Mouse (Mus musculus) MEL (cell line): ENCODE data around the gene Csdc2. TPM values are rescaled to one million over a fixed set of nuclear protein-coding genes. Genes with fewer than 3 reads are reported as not detected.
A peak's percentile ranks its signal among the peaks of the same experiment; 100 is the strongest.

ENCODE experiments used
- DNase-seq: peaks from one replicate; pipeline ENCODE4 v3.0.0; 2011; ENCODE audit warnings: low read depth, low spot score
- H3K27ac ChIP-seq: 2 replicates; pipeline ENCODE4 v1.5.1; 2012; ENCODE audit warnings: low read depth, mild to moderate bottlenecking, control low read depth, low read length, moderate library complexity; ENCODE audit not compliant: control insufficient read depth
- H3K27me3 ChIP-seq, 2 experiments: fragments of 150-350 bp in 1 of 2; sonication (generic) in 1 of 2; 2 replicates each; pipeline ENCODE4 v1.6.1; 2012; ENCODE audit warnings: low read length in 2 of 2, mild to moderate bottlenecking in 2 of 2, improper control_type of control experiment in 1 of 2, moderate library complexity in 1 of 2; ENCODE audit not compliant: insufficient read depth in 2 of 2, control insufficient read depth in 1 of 2
- H3K36me3 ChIP-seq, 2 experiments: 2 replicates each; pipeline ENCODE4 v1.6.1; 2012 to 2014; ENCODE audit warnings: low read length in 2 of 2, improper control_type of control experiment in 1 of 2, inconsistent platforms in 1 of 2, mild to moderate bottlenecking in 1 of 2; ENCODE audit not compliant: insufficient read depth in 2 of 2, control insufficient read depth in 1 of 2
- H3K4me1 ChIP-seq, 2 experiments: fragments of 150-350 bp in 1 of 2; sonication (generic) in 1 of 2; 2 replicates each; pipeline ENCODE4 v1.6.1; 2012; ENCODE audit warnings: low read length in 2 of 2, improper control_type of control experiment in 1 of 2, mild to moderate bottlenecking in 1 of 2; ENCODE audit not compliant: insufficient read depth in 2 of 2, control insufficient read depth in 1 of 2
- H3K4me3 ChIP-seq, 2 experiments: fragments of 150-350 bp in 1 of 2; sonication (generic) in 1 of 2; 2 replicates each; pipeline ENCODE4 v1.5.1; 2012; ENCODE audit warnings: low read depth in 2 of 2, low read length in 2 of 2, mild to moderate bottlenecking in 2 of 2, moderate library complexity in 2 of 2, control low read depth in 1 of 2, improper control_type of control experiment in 1 of 2; ENCODE audit not compliant: control insufficient read depth in 1 of 2, insufficient read depth in 1 of 2
- H3K79me2 ChIP-seq: 2 replicates; pipeline ENCODE4 v1.6.1; 2012; ENCODE audit warnings: mild to moderate bottlenecking, low read length, moderate library complexity; ENCODE audit not compliant: control insufficient read depth, poor library complexity, insufficient read depth
- H3K9ac ChIP-seq: 2 replicates; pipeline ENCODE4 v1.6.1; 2012; ENCODE audit warnings: low read depth, mild to moderate bottlenecking, control low read depth, low read length, moderate library complexity; ENCODE audit not compliant: control insufficient read depth, poor library complexity, severe bottlenecking
- H3K9me3 ChIP-seq: fragments of 150-350 bp; sonication (generic); replicated peaks from 2 replicates; pipeline ENCODE4 v1.6.1; 2012; ENCODE audit warnings: mild to moderate bottlenecking, low read length, improper control_type of control experiment, moderate library complexity; ENCODE audit not compliant: insufficient read depth
- BHLHE40 ChIP-seq: IDR thresholded peaks from 2 replicates; pipeline ENCODE4 v1.6.1; 2012; ENCODE audit warnings: low read depth, mild to moderate bottlenecking, inconsistent platforms, low read length, improper control_type of control experiment, borderline replicate concordance
- CTCF ChIP-seq, 3 experiments: IDR thresholded peaks in 2 of 3; conservative IDR thresholded peaks in 1 of 3; 2 replicates each; pipeline ENCODE4 v1.5.1; 2011 to 2012; ENCODE audit warnings: low read length in 3 of 3, low read depth in 2 of 3, mild to moderate bottlenecking in 2 of 3, improper control_type of control experiment in 1 of 3, inconsistent platforms in 1 of 3, mixed read lengths in 1 of 3, moderate library complexity in 1 of 3; ENCODE audit not compliant: control insufficient read depth in 1 of 3, insufficient read depth in 1 of 3, poor library complexity in 1 of 3, severe bottlenecking in 1 of 3
- ELF1 ChIP-seq: IDR thresholded peaks from 2 replicates; pipeline ENCODE4 v1.6.1; 2014; ENCODE audit warnings: low read depth, mild to moderate bottlenecking, inconsistent platforms, low read length, improper control_type of control experiment, moderate library complexity
- EP300 ChIP-seq, 2 experiments: IDR thresholded peaks; 2 replicates each; pipeline ENCODE4 v1.6.1; 2011; ENCODE audit warnings: improper control_type of control experiment in 2 of 2, low read length in 2 of 2, low read depth in 1 of 2, mild to moderate bottlenecking in 1 of 2
- GATA1 ChIP-seq: IDR thresholded peaks from 2 replicates; pipeline ENCODE4 v1.6.1; 2011; ENCODE audit warnings: low read depth, low read length, improper control_type of control experiment
- HCFC1 ChIP-seq: IDR thresholded peaks from 2 replicates; pipeline ENCODE4 v1.6.1; 2012; ENCODE audit warnings: low read depth, mild to moderate bottlenecking, inconsistent platforms, low read length, improper control_type of control experiment, moderate library complexity
- JUND ChIP-seq: IDR thresholded peaks from 2 replicates; pipeline ENCODE4 v1.6.1; 2011; ENCODE audit warnings: low read depth, mild to moderate bottlenecking, improper control_type of control experiment, low read length
- KAT2A ChIP-seq: conservative IDR thresholded peaks from 2 replicates; pipeline ENCODE4 v1.6.1; 2012; ENCODE audit warnings: low read depth, low read length, improper control_type of control experiment, inconsistent platforms
- MAZ ChIP-seq: IDR thresholded peaks from 2 replicates; pipeline ENCODE4 v1.6.1; 2012; ENCODE audit warnings: low read depth, mild to moderate bottlenecking, inconsistent platforms, low read length, improper control_type of control experiment
- MYB ChIP-seq: IDR thresholded peaks from 2 replicates; pipeline ENCODE4 v1.6.1; 2011; ENCODE audit warnings: mild to moderate bottlenecking, low read depth, low read length, improper control_type of control experiment
- MYC ChIP-seq: IDR thresholded peaks from 2 replicates; pipeline ENCODE4 v1.6.1; 2011; ENCODE audit warnings: low read depth, mild to moderate bottlenecking, low read length, improper control_type of control experiment, moderate library complexity
- POLR2A ChIP-seq, 2 experiments: IDR thresholded peaks; 2 replicates each; pipeline ENCODE4 v1.6.1; 2011 to 2012; ENCODE audit warnings: low read length in 2 of 2, mild to moderate bottlenecking in 2 of 2, control low read depth in 1 of 2, improper control_type of control experiment in 1 of 2, low read depth in 1 of 2, moderate library complexity in 1 of 2; ENCODE audit not compliant: control insufficient read depth in 1 of 2, insufficient read depth in 1 of 2, poor library complexity in 1 of 2
- POLR2AphosphoS2 ChIP-seq: IDR thresholded peaks from 2 replicates; pipeline ENCODE4 v1.6.1; 2011; ENCODE audit warnings: low read length, improper control_type of control experiment
- POLR2AphosphoS5 ChIP-seq: IDR thresholded peaks from 2 replicates; pipeline ENCODE4 v1.6.1; 2012; ENCODE audit warnings: low read depth, borderline replicate concordance, mild to moderate bottlenecking, inconsistent platforms, low read length, moderate library complexity, mixed read lengths
- RAD21 ChIP-seq: IDR thresholded peaks from 2 replicates; pipeline ENCODE4 v1.6.1; 2011; ENCODE audit warnings: mild to moderate bottlenecking, low read depth, low read length, improper control_type of control experiment
- SIN3A ChIP-seq: IDR thresholded peaks from 2 replicates; pipeline ENCODE4 v1.6.1; 2012; ENCODE audit warnings: low read length, improper control_type of control experiment, inconsistent platforms
- SMC3 ChIP-seq: IDR thresholded peaks from 2 replicates; pipeline ENCODE4 v1.6.1; 2011; ENCODE audit warnings: low read depth, low read length, improper control_type of control experiment
- TCF12 ChIP-seq: IDR thresholded peaks from 2 replicates; pipeline ENCODE4 v1.6.1; 2014; ENCODE audit warnings: low read depth, mild to moderate bottlenecking, inconsistent platforms, low read length, improper control_type of control experiment, moderate library complexity
- UBTF ChIP-seq: IDR thresholded peaks from 2 replicates; pipeline ENCODE4 v1.6.1; 2012; ENCODE audit warnings: low read depth, mild to moderate bottlenecking, inconsistent platforms, low read length, improper control_type of control experiment, moderate library complexity, borderline replicate concordance; ENCODE audit not compliant: insufficient read depth
- USF1 ChIP-seq: IDR thresholded peaks from 2 replicates; pipeline ENCODE4 v1.6.1; 2014; ENCODE audit warnings: low read depth, mild to moderate bottlenecking, inconsistent platforms, low read length, improper control_type of control experiment, moderate library complexity
- ZC3H11A ChIP-seq: IDR thresholded peaks from 2 replicates; pipeline ENCODE4 v1.6.1; 2012; ENCODE audit warnings: low read depth, mild to moderate bottlenecking, inconsistent platforms, low read length, improper control_type of control experiment
- ZKSCAN1 ChIP-seq: IDR thresholded peaks from 2 replicates; pipeline ENCODE4 v1.6.1; 2012; ENCODE audit warnings: low read depth, mild to moderate bottlenecking, inconsistent platforms, low read length, improper control_type of control experiment, moderate library complexity
- ZMIZ1 ChIP-seq: IDR thresholded peaks from 2 replicates; pipeline ENCODE4 v1.6.1; 2012; ENCODE audit warnings: low read depth, mild to moderate bottlenecking, inconsistent platforms, low read length, improper control_type of control experiment, moderate library complexity
- polyA plus RNA-seq, 2 experiments: library from polyadenylated mRNA; stranded (reverse) in 1 of 2; unstranded in 1 of 2; fragments of >175 nt in 1 of 2; fragments of >200 nt in 1 of 2; gene quantifications; 2 replicates each; pipeline versions ENCODE4 v1.2.1 to v1.2.4; 2012; ENCODE audit warnings: low replicate concordance in 2 of 2, low read depth in 1 of 2; ENCODE audit not compliant: insufficient read length in 2 of 2, insufficient read depth in 1 of 2, missing spikeins in 1 of 2
- total RNA-seq: library from RNA; depleted of rRNA; stranded (reverse); fragments of 300-350 nt; gene quantifications from 2 replicates; pipeline ENCODE4 v1.2.3, GENCODE M21; 2012

Gene Csdc2
- total and polyA plus RNA-seq, 3 experiments, result not detected

DNA sequence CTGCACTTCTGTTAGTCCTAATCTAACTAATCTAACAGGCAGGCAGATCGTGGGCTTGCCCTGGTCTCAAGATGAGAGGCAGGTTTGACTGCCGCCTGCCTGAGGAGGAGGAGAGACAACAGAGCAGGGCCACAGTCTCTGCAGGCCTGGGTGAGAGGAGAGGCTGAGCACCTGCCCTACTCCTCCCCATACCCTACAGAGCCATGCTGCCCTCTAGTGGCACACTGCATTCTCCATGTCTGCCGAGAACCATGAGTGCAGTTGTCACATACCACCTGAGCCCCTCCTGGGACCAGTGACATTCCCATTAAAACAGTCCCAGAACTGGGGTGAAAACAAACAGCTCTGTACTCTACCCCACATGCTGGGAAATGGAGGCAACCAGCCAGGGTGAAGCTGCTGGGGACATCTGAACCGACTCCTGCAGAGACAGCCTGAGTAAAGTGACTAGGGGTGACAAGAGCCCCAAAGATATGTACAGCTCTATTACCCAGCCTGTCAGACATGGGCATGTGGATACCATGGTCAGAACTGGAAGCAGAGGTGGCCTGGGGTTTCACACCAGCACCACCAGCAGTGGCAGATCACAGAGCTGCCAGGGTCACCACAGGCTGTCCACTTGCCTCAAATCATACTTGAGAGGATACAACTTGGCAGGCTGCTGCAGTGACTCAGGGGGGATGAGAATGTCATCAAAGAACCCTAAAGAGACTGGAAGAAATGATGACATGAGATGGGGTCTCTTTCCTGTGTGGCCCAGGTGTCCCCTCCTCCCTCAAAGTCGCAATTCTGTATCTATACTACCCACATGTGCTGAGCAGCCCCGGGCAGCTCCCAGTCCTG, 18.7 kb upstream of the Csdc2 start:
- peaks cover 8% of the 10 kb centered on the region for H3K79me2 ChIP-seq
- H3K4me1 ChIP-seq, result 0 out of 4 replicates have a peak, but pooled peaks cover 0 to 2% of the 10 kb centered on the region in 2 experiments
- no peak overlapping the region for H3K27ac ChIP-seq
- no peaks in the 10 kb centered on the region for H3K9me3 ChIP-seq
- no peaks in the 10 kb centered on the region for H3K27me3 ChIP-seq
- TF ChIP-seq ZMIZ1, result no peak
- TF ChIP-seq POLR2A (IDR thresholded peaks at IDR 0.05; ENCODE audit: control insufficient read depth in 1 of 2, insufficient read depth in 1 of 2, low read depth in 1 of 2, low read length in 2 of 2, poor library complexity in 1 of 2), result no peak
- TF ChIP-seq SMC3, result peak; percentile 67
- TF ChIP-seq ELF1, result no peak
- no peak for TF ChIP-seq POLR2AphosphoS2
- TF ChIP-seq ZC3H11A, result peak; percentile 61
- TF ChIP-seq MYB, result no peak
- TF ChIP-seq CTCF (IDR thresholded peaks at IDR 0.05 in 2 of 3, conservative IDR thresholded peaks at IDR 0.05 in 1 of 3; ENCODE audit: control insufficient read depth in 1 of 3, insufficient read depth in 1 of 3, low read depth in 2 of 3, low read length in 3 of 3, poor library complexity in 1 of 3, severe bottlenecking in 1 of 3), result peak; percentile 84 to 94 (median 89)
- no peak for TF ChIP-seq GATA1
- TF ChIP-seq SIN3A, result 0 out of 2 replicates have a peak, but pooled peaks have one; percentile 36
- no peak for TF ChIP-seq KAT2A
- TF ChIP-seq RAD21, result peak; percentile 76
- no peak for TF ChIP-seq USF1
- no peak for TF ChIP-seq TCF12
- TF ChIP-seq MYC, result no peak
- TF ChIP-seq EP300 (IDR thresholded peaks at IDR 0.05; ENCODE audit: low read depth in 1 of 2, low read length in 2 of 2), result no peak
- TF ChIP-seq JUND, result no peak
- TF ChIP-seq BHLHE40, result no peak
- no peak for TF ChIP-seq MAZ
- no peak for TF ChIP-seq HCFC1
- peak; percentile 77 for DNase-seq
- H3K4me3 ChIP-seq, result no peak overlapping the region
- H3K36me3 ChIP-seq, result peaks cover 8 to 12% of the 10 kb centered on the region in 2 experiments
- H3K9ac ChIP-seq, result no peak overlapping the region

DNA sequence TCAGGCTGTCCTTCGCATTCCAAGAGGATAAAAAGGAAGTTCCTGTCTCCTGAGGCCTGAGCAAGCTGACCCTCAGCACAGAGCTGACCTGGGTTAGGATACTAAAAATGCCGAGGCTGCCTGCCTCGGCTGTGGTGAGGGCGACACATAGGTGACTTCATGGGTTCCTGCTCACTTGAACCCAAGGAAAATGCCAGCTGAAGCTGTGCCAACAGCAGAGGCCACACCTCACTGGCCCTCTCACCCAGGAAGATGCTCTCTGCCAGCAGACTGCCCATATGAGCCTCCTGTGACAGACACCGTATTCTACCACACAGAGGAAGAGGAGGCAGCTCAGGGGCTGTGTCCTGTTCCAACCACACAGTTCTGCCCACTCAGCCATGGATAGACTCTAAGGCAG, 17.5 kb upstream of the Csdc2 start:
- H3K4me1 ChIP-seq, result peaks cover 0 to 5% of the 10 kb centered on the region in 2 experiments; a peak in 2 of 4 replicates
- H3K9me3 ChIP-seq, result no peaks in the 10 kb centered on the region
- H3K9ac ChIP-seq, result no peak overlapping the region
- H3K27ac ChIP-seq, result no peak overlapping the region
- peaks cover 19% of the 10 kb centered on the region for H3K79me2 ChIP-seq
- peaks cover 4 to 12% of the 10 kb centered on the region in 2 experiments for H3K36me3 ChIP-seq
- no peak overlapping the region for H3K4me3 ChIP-seq
- H3K27me3 ChIP-seq, result no peaks in the 10 kb centered on the region
- no peak for TF ChIP-seq UBTF
- TF ChIP-seq KAT2A, result no peak
- no peak for TF ChIP-seq TCF12
- TF ChIP-seq JUND, result no peak
- no peak for TF ChIP-seq POLR2AphosphoS5
- TF ChIP-seq SIN3A, result no peak
- no peak for TF ChIP-seq ZKSCAN1
- TF ChIP-seq BHLHE40, result no peak
- no peak for TF ChIP-seq GATA1
- no peak for DNase-seq
